In genomic region chrX:157489871-157490721, GRCm38 (mm10) we compare ENCODE assay signal across 8 mouse cellular contexts. TPM values are rescaled to one million over a fixed set of nuclear protein-coding genes. Genes with fewer than 3 reads are reported as not detected.
DNase-seq lines count a peak whose midpoint lies in the region; ATAC-seq and TF ChIP-seq lines count a peak whose summit lies in the region.

No protein-coding gene starts in this region.

- no peak for TF ChIP-seq RAD21 in MEL (IDR thresholded peaks at IDR 0.05; ENCODE audit: low read depth, low read length)

- peak overlapping the region; percentile 96 for H3K9ac ChIP-seq in MEL (ENCODE audit: control insufficient read depth, low read depth, low read length, poor library complexity, severe bottlenecking)

- intact Hi-C loops in heart, postnatal 14 days (cut with DNase I): loop anchor here (5.0 kb wide), 1 partner anchor 112 kb away; no protein-coding TSS in a partner anchor

- no peaks in the 10 kb centered on the region for H3K9me3 ChIP-seq in MEL (replicated peaks; ENCODE audit: insufficient read depth, low read length)
- no peaks in the 10 kb centered on the region; the same call in 1 of the 2 replicates for H3K9me3 ChIP-seq in hindbrain, embryonic 10.5 days

- peak overlapping the region; percentile 75 for H3K27ac ChIP-seq in MEL (ENCODE audit: control insufficient read depth, low read depth, low read length)
- H3K27ac ChIP-seq in hindbrain, embryonic 10.5 days: peak overlapping the region; percentile 95; the same call in 1 of the 2 replicates
- H3K27ac ChIP-seq in macrophage: no peak overlapping the region

- no peak; a peak in 1 of 4 replicates for TF ChIP-seq EP300 in MEL (IDR thresholded peaks at IDR 0.05; ENCODE audit: low read depth in 1 of 2, low read length in 2 of 2)

- peaks cover 9 to 24% of the 10 kb centered on the region in 2 experiments for H3K4me1 ChIP-seq in MEL (ENCODE audit: control insufficient read depth in 1 of 2, insufficient read depth in 2 of 2, low read length in 2 of 2)
- H3K4me1 ChIP-seq in hindbrain, embryonic 10.5 days (replicated peaks): peaks cover 8% of the 10 kb centered on the region; the same call in 1 of the 2 replicates

- no peaks in the 10 kb centered on the region for H3K27me3 ChIP-seq in MEL (ENCODE audit: control insufficient read depth in 1 of 2, insufficient read depth in 2 of 2, low read length in 2 of 2)
- peaks cover 6% of the 10 kb centered on the region; the same call in 1 of the 2 replicates for H3K27me3 ChIP-seq in hindbrain, embryonic 10.5 days (ENCODE audit: insufficient read depth, poor library complexity, severe bottlenecking)

- no peak for ATAC-seq in frontal cortex, adult (ENCODE audit: low TSS enrichment)

- peak in 1 of 2 experiments; percentile 2; a peak in 1 of 4 replicates for TF ChIP-seq POLR2A in MEL (IDR thresholded peaks at IDR 0.05; ENCODE audit: control insufficient read depth in 1 of 2, insufficient read depth in 1 of 2, low read depth in 1 of 2, low read length in 2 of 2, poor library complexity in 1 of 2)

- H3K36me3 ChIP-seq in MEL (ENCODE audit: control insufficient read depth in 1 of 2, insufficient read depth in 2 of 2, low read length in 2 of 2) (peaks cover 3 to 34% of the 10 kb centered on the region in 2 experiments; a peak in 3 of 4 replicates), macrophage (ENCODE audit: inconsistent target) (no peaks in the 10 kb centered on the region)
- H3K36me3 ChIP-seq in hindbrain, embryonic 10.5 days: no peaks in the 10 kb centered on the region

- peaks cover 65% of the 10 kb centered on the region for H3K79me2 ChIP-seq in MEL (ENCODE audit: control insufficient read depth, insufficient read depth, low read length, poor library complexity)
- peaks cover 60% of the 10 kb centered on the region for H3K79me2 ChIP-seq in macrophage (ENCODE audit: inconsistent target)

- H3K4me3 ChIP-seq in MEL (ENCODE audit: control insufficient read depth in 1 of 2, insufficient read depth in 1 of 2, low read depth in 2 of 2, low read length in 2 of 2): peak overlapping the region; percentile 59 to 95
- H3K4me3 ChIP-seq in hindbrain, embryonic 10.5 days: peak overlapping the region; percentile 68
- H3K4me3 ChIP-seq in macrophage (ENCODE audit: inconsistent target): peak overlapping the region; percentile 41

- TF ChIP-seq CTCF in MEL (IDR thresholded peaks at IDR 0.05 in 2 of 3, conservative IDR thresholded peaks at IDR 0.05 in 1 of 3; ENCODE audit: control insufficient read depth in 1 of 3, insufficient read depth in 1 of 3, low read depth in 2 of 3, low read length in 3 of 3, poor library complexity in 1 of 3, severe bottlenecking in 1 of 3): no peak

- peak; percentile 36 for DNase-seq in heart, adult 11 months
- no peak for DNase-seq in heart, postnatal 14 days
- DNase-seq in MEL (ENCODE audit: low read depth, low spot score): peak; percentile 68
- DNase-seq in hindbrain, embryonic 10.5 days (ENCODE audit: low spot score): peak; percentile 3
- no peak for DNase-seq in spleen, postnatal 36 days (ENCODE audit: low spot score in 2 of 2)
- no peak for DNase-seq in urinary bladder, postnatal 4 days (ENCODE audit: low spot score in 2 of 2)

- 21% methylated on average over 9 of the region's 9 CpGs for WGBS in hindbrain, embryonic 10.5 days
- 29% methylated on average over 9 of the region's 9 CpGs for WGBS in macrophage (ENCODE audit: missing documents)

TF ChIP-seq in MEL, 35 proteins besides CTCF, POLR2A, EP300 and RAD21:
- TF ChIP-seq ZNF384 (IDR thresholded peaks at IDR 0.05; ENCODE audit: low read depth, low read length) (peak; percentile 86), GATA1 (IDR thresholded peaks at IDR 0.05; ENCODE audit: low read depth, low read length) (peak; percentile 75), USF2 (IDR thresholded peaks at IDR 0.05; ENCODE audit: borderline replicate concordance in 1 of 2, insufficient read depth in 1 of 2, low read depth in 1 of 2, low read length in 2 of 2) (no peak), ETS1 (IDR thresholded peaks at IDR 0.05; ENCODE audit: low read depth, low read length) (peak; percentile 37; the same call in 1 of the 2 replicates), SIN3A (IDR thresholded peaks at IDR 0.05; ENCODE audit: low read length) (peak; percentile 50), MAZ (IDR thresholded peaks at IDR 0.05; ENCODE audit: low read depth, low read length) (no peak)

RNA-seq across cellular contexts. Expression of gene Sms, which starts 2.0 kb away (rescaled TPM):
- total RNA-seq in heart, postnatal 14 days (2021): 10 to 100 TPM; 26.0 to 28.9 TPM
- 102 and 137 TPM in 2 replicates for total RNA-seq in MEL (2012; rRNA removed)
- polyA plus RNA-seq in MEL (2012; ENCODE audit: insufficient read depth in 1 of 2, insufficient read length in 2 of 2, low read depth in 1 of 2, low replicate concordance in 2 of 2, missing spikeins in 1 of 2) (100 to 1,000 TPM; 144 to 681 TPM), macrophage (2018) (25.8 to 45.8 TPM (median 26.0 TPM) in 3 replicates)
- 67.8 and 92.2 TPM in 2 replicates for polyA plus RNA-seq in hindbrain, embryonic 10.5 days (2016; fragmentation: Nextera tagmentation; extraction: Ambion mirVana)
- 100 to 1,000 TPM in 5 of 26 experiments, 10 to 100 TPM in 21; 39.1 to 138 (median 64.2) TPM for total RNA-seq in macrophage (2018; cell fraction: chromatin; rRNA removed)
- 10 to 100 TPM; 18.4 to 29.5 (median 22.5) TPM for total RNA-seq in macrophage (2018; cell fraction: cytosol; rRNA removed)
- 100 to 1,000 TPM in 2 of 26 experiments, 10 to 100 TPM in 24; 28.4 to 164 (median 49.1) TPM for total RNA-seq in macrophage (2018; cell fraction: nucleus; rRNA removed)

Comparison
In these comparisons a context has a peak if more than half of its experiments do, and no peak if none do; other contexts are left out.
1. DNase-seq: peak in heart, adult 11 months (single experiment), MEL (single experiment) and hindbrain, embryonic 10.5 days (single experiment); none in heart, postnatal 14 days (0 of 2), spleen, postnatal 36 days (0 of 2) and urinary bladder, postnatal 4 days (0 of 2).
2. Peak in every context shown above with its lines, with median percentiles within 50 percentile points of each other: H3K4me3 ChIP-seq.